Mouse (Mus musculus): ENCODE measurements at regions not wholly inside any gene's neighbourhood (a gene's known extent, or its start where the extent isn't known, plus 50 kb on each side); places are given as distances from the start of the nearest gene placed in this dataset.
A peak's percentile ranks its signal among the peaks of the same experiment; 100 is the strongest.

DNA sequence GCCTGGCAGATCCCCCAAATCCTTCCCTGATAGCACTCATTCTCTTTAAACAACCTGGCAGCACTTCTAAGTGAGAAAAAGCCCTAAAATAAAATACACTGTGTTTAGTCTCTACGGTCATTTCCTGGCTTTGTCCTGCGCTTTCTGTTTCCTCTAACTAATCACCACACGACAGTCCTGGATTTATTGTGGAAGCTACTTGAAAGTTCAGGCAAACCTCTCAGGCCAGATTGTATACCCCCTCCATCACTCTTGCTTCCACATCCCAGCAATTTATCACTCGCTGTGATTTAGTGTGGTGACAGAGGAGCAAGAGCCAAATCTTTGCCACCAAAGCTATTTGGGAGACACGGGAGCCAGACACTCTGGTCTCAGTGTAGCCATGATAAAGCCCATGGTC lies 221.0 kb upstream of the Slc24a2 start:
- Histone ChIP-seq H3K27me3 (replicated peaks) (no peaks in the 10 kb centered on the region), H3K9ac (no peak overlapping the region), H3K9me3 (no peaks in the 10 kb centered on the region), H3K4me1 (0 out of 2 replicates have a peak, but pooled peaks cover 5% of the 10 kb centered on the region), H3K4me2 (replicated peaks) (no peak overlapping the region), H3K36me3 (no peaks in the 10 kb centered on the region), H3K27ac (no peak overlapping the region), H3K4me3 (no peak overlapping the region)
- WGBS, result 14% methylated on average over 5 of the region's 5 CpGs
- ATAC-seq (ENCODE audit: low FRiP score, low read depth), result no peak

DNA sequence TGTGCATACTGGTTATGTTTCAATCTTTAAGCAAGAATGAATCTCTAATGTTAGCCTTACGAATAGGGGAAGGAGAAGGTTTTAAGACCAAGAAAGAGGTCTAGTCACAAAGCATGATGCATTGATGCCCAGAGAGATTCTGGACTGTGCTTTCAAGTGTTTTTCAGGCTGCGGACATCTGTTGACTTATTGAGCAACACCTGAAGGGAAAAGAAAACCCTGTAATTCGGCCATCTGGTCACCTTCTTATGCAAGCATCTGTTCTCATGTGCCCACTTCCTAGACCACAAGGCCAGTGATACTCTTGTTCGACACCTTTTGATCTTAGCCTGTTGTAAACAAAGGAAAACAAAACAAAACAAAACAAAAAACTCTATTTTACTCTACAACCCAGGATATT lies 218.1 kb upstream of the Slc24a2 start:
- WGBS, result 68% methylated on average over 4 of the region's 4 CpGs
- Histone ChIP-seq H3K27me3 (replicated peaks) (no peaks in the 10 kb centered on the region), H3K9ac (no peak overlapping the region), H3K4me1 (0 out of 2 replicates have a peak, but pooled peaks cover 5% of the 10 kb centered on the region), H3K36me3 (no peaks in the 10 kb centered on the region), H3K4me3 (no peak overlapping the region), H3K27ac (no peak overlapping the region), H3K4me2 (replicated peaks) (no peak overlapping the region), H3K9me3 (no peaks in the 10 kb centered on the region)
- no peak for ATAC-seq (ENCODE audit: low FRiP score, low read depth)

DNA sequence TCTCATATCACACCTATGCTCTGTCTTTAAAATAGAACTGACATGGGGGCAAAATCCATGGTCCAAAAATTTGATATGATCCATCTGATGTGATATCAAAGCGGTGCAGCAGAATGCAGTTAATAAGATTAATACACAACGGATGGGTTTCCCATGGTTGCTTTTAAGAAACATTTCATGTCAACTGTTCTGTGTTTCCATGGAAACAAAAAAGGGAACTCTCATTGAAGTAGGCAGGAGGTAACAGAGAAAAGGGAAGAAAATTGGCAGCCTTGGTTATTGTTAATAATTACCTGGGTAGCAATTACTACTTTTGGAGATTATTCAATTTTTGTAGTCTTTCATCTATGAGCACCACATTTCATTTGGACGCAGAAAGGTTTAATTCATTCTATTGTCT lies 216.6 kb upstream of the Slc24a2 start:
- H3K36me3 ChIP-seq, result no peaks in the 10 kb centered on the region
- 85% methylated on average over 3 of the region's 3 CpGs for WGBS

DNA sequence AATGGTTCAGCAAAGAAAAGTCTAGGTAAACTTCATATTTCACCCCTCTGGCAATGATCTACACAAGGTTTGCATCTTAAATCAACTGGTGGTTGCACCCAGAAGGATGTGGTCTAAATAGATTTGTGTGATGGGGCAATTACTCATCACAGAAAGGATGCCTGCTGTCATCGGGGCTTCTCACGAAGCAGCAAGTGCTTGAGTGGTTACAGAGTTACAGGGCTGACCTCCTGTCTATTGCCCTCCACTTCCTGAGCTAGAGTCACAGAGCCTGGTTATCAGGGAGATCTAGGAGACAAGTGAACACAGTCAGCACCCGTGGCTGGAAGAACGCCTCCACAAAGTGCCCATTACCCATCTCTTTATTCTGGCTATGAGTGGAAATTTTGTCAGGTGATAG lies 203.9 kb upstream of the Slc24a2 start:
- H3K27ac ChIP-seq, result no peak overlapping the region
- 82% methylated on average over 4 of the region's 4 CpGs for WGBS
- H3K4me2 ChIP-seq (replicated peaks), result no peak overlapping the region
- no peaks in the 10 kb centered on the region for H3K27me3 ChIP-seq (replicated peaks)
- ATAC-seq (ENCODE audit: low FRiP score, low read depth), result no peak
- no peak overlapping the region for H3K4me3 ChIP-seq
- H3K9me3 ChIP-seq, result no peaks in the 10 kb centered on the region
- no peaks in the 10 kb centered on the region for H3K4me1 ChIP-seq
- no peaks in the 10 kb centered on the region for H3K36me3 ChIP-seq
- H3K9ac ChIP-seq, result no peak overlapping the region

More for the DNA sequence above, 216.6 kb upstream of the Slc24a2 start:
- Histone ChIP-seq H3K27ac (no peak overlapping the region), H3K4me3 (no peak overlapping the region), H3K27me3 (replicated peaks) (no peaks in the 10 kb centered on the region), H3K9me3 (no peaks in the 10 kb centered on the region), H3K4me2 (replicated peaks) (no peak overlapping the region), H3K9ac (no peak overlapping the region), H3K4me1 (0 out of 2 replicates have a peak, but pooled peaks cover 5% of the 10 kb centered on the region)
- no peak for ATAC-seq (ENCODE audit: low FRiP score, low read depth)

DNA sequence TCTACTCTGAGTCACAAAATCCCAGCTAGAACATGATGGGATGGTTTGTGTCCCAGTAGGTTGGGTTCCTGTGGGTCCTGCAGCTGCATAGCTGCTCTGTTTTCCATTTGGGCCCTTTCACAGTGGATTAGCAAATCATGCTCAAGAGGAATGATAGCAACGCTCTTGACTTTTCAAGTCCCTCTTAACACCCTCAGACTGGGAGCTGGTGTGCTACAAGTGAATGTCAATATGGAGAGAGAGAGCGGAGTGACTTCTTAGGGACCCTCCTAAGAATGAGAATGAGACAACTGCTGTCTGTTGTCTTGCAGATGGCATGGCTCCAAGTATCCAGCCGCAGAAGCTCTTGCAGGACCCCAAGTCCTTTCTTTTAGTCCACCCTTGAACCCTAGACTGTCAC lies 198.1 kb upstream of the Slc24a2 start:
- H3K27ac ChIP-seq, result no peak overlapping the region
- 82% methylated on average over 3 of the region's 3 CpGs for WGBS
- no peak overlapping the region for H3K4me3 ChIP-seq
- no peak for ATAC-seq (ENCODE audit: low FRiP score, low read depth)
- no peaks in the 10 kb centered on the region for H3K36me3 ChIP-seq
- H3K27me3 ChIP-seq (replicated peaks), result no peaks in the 10 kb centered on the region
- H3K9me3 ChIP-seq, result no peaks in the 10 kb centered on the region
- H3K9ac ChIP-seq, result no peak overlapping the region
- no peaks in the 10 kb centered on the region for H3K4me1 ChIP-seq
- no peak overlapping the region for H3K4me2 ChIP-seq (replicated peaks)

DNA sequence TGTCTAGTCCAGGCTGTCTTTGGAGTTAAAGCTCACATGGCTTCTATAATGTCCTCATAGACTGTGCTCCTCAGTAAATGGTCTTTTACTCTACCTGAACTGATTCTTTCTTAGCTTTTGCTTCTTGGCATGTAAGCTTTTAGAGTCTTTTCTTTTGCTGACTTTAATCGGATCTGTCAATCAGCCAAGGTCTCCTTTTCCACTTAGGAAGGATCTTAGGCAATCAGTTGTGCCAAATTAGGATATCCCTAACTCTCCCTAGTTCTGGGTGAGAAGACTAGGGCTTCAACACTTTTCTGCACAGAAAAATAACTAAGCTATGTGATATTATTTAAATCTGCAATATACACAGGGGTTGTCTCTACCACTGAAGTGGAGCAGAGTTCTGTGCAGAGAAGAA lies 193.8 kb upstream of the Slc24a2 start:
- no peak overlapping the region for H3K9ac ChIP-seq
- no peak for ATAC-seq (ENCODE audit: low FRiP score, low read depth)
- no peak overlapping the region for H3K4me3 ChIP-seq
- H3K9me3 ChIP-seq, result no peaks in the 10 kb centered on the region
- 96% methylated on average over 1 of the region's 1 CpGs for WGBS
- no peaks in the 10 kb centered on the region for H3K27me3 ChIP-seq (replicated peaks)
- no peak overlapping the region for H3K4me2 ChIP-seq (replicated peaks)
- H3K4me1 ChIP-seq, result no peaks in the 10 kb centered on the region
- H3K36me3 ChIP-seq, result no peaks in the 10 kb centered on the region
- no peak overlapping the region for H3K27ac ChIP-seq

DNA sequence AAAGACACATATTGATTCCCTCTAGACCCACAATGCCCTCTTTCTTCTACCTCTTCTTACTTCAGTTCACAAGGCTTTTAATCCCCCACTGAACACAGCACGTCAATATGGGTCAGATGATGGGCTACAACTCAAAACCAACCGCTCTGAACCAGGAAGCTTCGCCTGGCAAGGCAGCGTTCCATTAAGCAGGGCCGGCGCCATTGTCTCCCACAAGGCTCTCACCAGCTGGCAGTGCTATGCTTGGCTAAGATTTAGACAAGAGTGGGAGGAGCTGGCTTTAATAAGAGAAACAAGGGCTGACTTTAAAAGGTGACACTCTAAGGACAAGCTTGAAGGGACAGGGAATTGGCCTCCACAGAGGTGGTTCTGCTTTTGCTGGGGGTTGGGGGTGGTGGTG lies 192.3 kb upstream of the Slc24a2 start:
- H3K4me2 ChIP-seq (replicated peaks), result no peak overlapping the region
- 57% methylated on average over 6 of the region's 6 CpGs for WGBS
- ATAC-seq (ENCODE audit: low FRiP score, low read depth), result no peak
- no peaks in the 10 kb centered on the region for H3K27me3 ChIP-seq (replicated peaks)
- no peak overlapping the region for H3K4me3 ChIP-seq
- H3K9me3 ChIP-seq, result no peaks in the 10 kb centered on the region
- H3K4me1 ChIP-seq, result no peaks in the 10 kb centered on the region
- H3K9ac ChIP-seq, result no peak overlapping the region
- H3K36me3 ChIP-seq, result no peaks in the 10 kb centered on the region
- H3K27ac ChIP-seq, result no peak overlapping the region

DNA sequence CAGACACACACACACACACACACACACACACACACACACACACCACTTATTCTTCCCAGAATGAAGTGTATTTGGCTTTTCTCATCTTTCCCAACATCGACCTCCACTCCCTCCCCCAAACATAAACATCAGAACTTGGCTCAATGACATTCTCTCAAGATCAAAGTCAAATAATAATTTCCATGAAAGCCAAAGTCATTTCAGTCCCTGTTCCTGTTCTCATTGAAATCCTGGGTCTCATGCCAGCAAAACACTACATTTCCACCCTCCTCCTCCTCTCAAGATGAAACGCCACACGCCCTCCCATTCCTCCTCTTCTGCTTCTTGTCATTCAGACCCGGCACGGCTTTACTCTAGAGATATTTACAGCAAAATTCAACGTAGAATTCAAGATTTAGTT lies 173.1 kb upstream of the Slc24a2 start:
- no peak for ATAC-seq (ENCODE audit: low FRiP score, low read depth)
- no peaks in the 10 kb centered on the region for H3K27me3 ChIP-seq (replicated peaks)
- H3K4me1 ChIP-seq, result 0 out of 2 replicates have a peak, but pooled peaks cover 4% of the 10 kb centered on the region
- no peak overlapping the region for H3K4me3 ChIP-seq
- H3K27ac ChIP-seq, result no peak overlapping the region
- H3K36me3 ChIP-seq, result no peaks in the 10 kb centered on the region
- no peaks in the 10 kb centered on the region for H3K9me3 ChIP-seq
- no peak overlapping the region for H3K4me2 ChIP-seq (replicated peaks)
- 77% methylated on average over 6 of the region's 6 CpGs for WGBS
- H3K9ac ChIP-seq, result no peak overlapping the region

DNA sequence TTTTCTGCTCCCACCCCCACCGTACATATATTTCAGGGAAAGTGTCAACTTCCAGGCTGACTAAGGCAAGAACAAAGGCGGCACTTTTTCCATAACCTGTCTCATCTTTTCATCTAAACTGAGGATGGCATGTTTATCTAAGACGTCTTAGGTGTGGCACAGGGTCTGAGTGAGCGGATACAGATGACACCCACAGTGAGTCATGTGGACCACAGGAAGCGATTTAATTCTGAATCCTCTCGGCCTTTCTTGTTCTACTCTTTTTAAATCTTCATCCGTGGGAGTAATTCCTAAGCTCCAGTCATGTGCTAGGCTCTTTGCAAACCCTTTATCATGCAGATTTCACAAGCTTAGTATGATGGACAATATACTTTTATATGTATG lies 171.9 kb upstream of the Slc24a2 start:
- Histone ChIP-seq H3K4me2 (replicated peaks) (no peak overlapping the region), H3K27ac (no peak overlapping the region), H3K9me3 (no peaks in the 10 kb centered on the region), H3K9ac (no peak overlapping the region), H3K4me3 (no peak overlapping the region), H3K27me3 (replicated peaks) (no peaks in the 10 kb centered on the region), H3K36me3 (no peaks in the 10 kb centered on the region), H3K4me1 (0 out of 2 replicates have a peak, but pooled peaks cover 4% of the 10 kb centered on the region)
- WGBS, result 79% methylated on average over 7 of the region's 7 CpGs
- no peak for ATAC-seq (ENCODE audit: low FRiP score, low read depth)

DNA sequence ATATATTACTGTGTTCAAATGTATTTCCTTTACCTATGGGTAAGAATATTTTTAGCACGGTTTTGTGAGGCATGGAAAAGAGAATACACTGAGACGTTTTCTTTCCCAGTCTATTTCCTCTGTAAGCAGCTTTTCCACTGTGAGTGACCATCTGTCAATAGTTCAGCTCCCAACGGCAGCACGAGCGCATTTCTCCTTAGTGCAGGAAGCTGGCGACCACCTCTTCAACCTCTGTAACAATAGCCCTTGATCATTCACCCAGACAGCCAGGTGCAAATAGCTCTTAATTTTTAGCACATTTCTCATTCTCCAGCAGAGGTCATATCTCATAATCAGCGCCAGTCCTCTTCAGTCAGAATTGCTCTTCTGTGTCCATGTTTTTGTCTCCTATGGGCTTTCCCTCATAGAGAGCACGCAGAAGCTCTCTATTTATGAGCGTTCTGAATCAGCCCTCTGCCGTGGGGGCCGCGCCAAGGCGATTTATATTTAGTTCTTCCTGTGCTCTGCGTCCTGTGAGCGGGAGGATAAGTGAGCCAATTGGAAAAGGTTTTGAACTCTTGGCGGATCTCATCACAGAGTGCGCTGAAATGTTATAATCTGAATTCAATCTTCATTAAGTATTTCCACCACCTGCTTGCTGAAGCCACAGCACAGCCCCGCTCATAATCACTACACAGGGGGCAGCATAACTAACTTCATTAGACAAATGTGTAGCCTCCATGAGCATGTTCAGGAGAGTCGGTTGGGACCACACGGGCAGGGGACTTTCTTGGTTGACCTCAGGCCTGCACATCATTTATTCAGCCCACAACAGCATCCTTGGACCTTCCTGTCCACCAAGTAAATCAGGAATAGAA lies 171.3 kb upstream of the Slc24a2 start:
- H3K9ac ChIP-seq, result no peak overlapping the region
- 48% methylated on average over 20 of the region's 20 CpGs for WGBS
- ATAC-seq (ENCODE audit: low FRiP score, low read depth), result peak; percentile 61; the same call in 1 of the 2 replicates

DNA sequence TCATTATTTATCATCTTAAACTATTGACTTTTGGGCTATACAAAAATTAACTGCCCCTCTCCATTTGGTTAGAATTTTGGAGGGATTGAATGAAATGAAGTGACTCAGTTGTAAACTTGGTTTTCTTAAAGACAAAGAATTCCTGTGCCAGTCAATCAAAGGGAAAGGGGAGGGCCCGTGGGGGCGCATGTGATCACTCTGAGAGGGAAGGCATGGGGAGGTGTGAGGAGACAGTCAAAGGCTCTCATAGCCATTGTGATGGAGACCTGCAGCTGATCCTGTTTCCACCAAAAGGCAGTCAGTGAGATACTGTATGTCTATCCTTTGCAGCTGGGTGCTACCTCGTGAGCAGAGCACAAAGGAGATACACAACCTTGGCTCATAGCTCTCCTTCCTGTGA lies 156.6 kb upstream of the Slc24a2 start:
- Histone ChIP-seq H3K27me3 (replicated peaks) (no peaks in the 10 kb centered on the region), H3K36me3 (no peaks in the 10 kb centered on the region), H3K9ac (no peak overlapping the region), H3K4me1 (peaks cover 17% of the 10 kb centered on the region), H3K9me3 (no peaks in the 10 kb centered on the region), H3K27ac (no peak overlapping the region), H3K4me2 (replicated peaks) (no peak overlapping the region), H3K4me3 (no peak overlapping the region)
- 78% methylated on average over 3 of the region's 3 CpGs for WGBS
- ATAC-seq (ENCODE audit: low FRiP score, low read depth), result no peak

More for the DNA sequence above, 171.3 kb upstream of the Slc24a2 start:
- peak overlapping the region; percentile 33 for H3K4me2 ChIP-seq (replicated peaks)
- no peak overlapping the region for H3K27ac ChIP-seq
- 0 out of 2 replicates have a peak, but pooled peaks cover 4% of the 10 kb centered on the region for H3K4me1 ChIP-seq
- H3K4me3 ChIP-seq, result no peak overlapping the region
- H3K27me3 ChIP-seq (replicated peaks), result no peaks in the 10 kb centered on the region
- no peaks in the 10 kb centered on the region for H3K36me3 ChIP-seq
- no peaks in the 10 kb centered on the region for H3K9me3 ChIP-seq

DNA sequence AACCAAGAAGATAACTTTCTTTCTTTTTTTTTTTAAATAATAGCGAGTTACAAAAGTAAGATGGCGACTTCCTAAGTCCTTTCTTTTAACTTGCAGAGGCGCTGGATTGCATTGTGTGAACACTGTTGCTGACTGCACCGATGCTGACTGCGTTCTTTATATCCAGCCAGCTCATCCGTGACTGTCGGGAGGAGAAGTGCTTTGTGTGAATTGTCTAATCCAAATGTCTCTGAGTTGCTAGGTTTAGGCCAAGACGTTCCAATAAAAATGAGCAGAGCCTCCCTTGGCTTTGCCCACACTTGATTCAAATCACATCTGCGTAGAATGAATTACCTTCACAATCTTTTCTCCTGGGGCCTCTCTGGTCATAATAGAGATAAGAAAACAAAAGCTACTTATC lies 156.0 kb upstream of the Slc24a2 start:
- Histone ChIP-seq H3K4me3 (no peak overlapping the region), H3K4me1 (peaks cover 17% of the 10 kb centered on the region), H3K4me2 (replicated peaks) (no peak overlapping the region), H3K9ac (no peak overlapping the region), H3K27me3 (replicated peaks) (no peaks in the 10 kb centered on the region), H3K27ac (no peak overlapping the region), H3K9me3 (no peaks in the 10 kb centered on the region), H3K36me3 (no peaks in the 10 kb centered on the region)
- ATAC-seq (ENCODE audit: low FRiP score, low read depth), result no peak
- WGBS, result 29% methylated on average over 9 of the region's 9 CpGs

DNA sequence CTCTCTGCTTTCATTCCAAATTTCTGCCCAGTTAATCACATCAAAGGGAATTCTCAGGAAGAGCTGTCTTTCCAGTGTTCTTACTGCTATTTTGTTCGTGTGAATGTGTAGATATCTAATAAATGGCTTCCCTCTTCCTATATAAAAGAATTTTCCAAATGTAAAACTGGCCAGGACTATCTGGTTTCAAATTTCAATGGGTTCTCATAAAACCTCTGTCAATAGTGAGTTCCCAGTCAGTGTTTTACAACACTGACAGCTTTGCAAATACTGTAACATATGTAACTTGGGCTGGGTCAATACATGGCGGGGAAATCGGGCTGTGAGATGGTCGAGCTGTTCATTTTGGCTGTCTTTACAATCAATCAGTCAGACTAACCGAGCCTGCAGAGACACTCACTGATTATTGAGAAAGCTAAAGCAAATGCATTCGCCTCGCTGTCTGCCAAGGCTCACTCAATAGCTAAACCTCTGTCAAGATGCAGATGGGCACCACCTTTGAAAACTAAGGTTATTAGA lies 155.0 kb upstream of the Slc24a2 start:
- H3K9ac ChIP-seq, result no peak overlapping the region
- H3K27me3 ChIP-seq (replicated peaks), result no peaks in the 10 kb centered on the region
- no peak for ATAC-seq (ENCODE audit: low FRiP score, low read depth)
- H3K27ac ChIP-seq, result no peak overlapping the region
- H3K4me1 ChIP-seq, result peaks cover 17% of the 10 kb centered on the region
- peak overlapping the region; percentile 25; the same call in 1 of the 2 replicates for H3K4me2 ChIP-seq (replicated peaks)
- no peak overlapping the region for H3K4me3 ChIP-seq
- no peaks in the 10 kb centered on the region for H3K36me3 ChIP-seq
- H3K9me3 ChIP-seq, result no peaks in the 10 kb centered on the region
- WGBS, result 15% methylated on average over 7 of the region's 7 CpGs
